Mouse (Mus musculus): ENCODE measurements around the gene Igdcc4.

DNA sequence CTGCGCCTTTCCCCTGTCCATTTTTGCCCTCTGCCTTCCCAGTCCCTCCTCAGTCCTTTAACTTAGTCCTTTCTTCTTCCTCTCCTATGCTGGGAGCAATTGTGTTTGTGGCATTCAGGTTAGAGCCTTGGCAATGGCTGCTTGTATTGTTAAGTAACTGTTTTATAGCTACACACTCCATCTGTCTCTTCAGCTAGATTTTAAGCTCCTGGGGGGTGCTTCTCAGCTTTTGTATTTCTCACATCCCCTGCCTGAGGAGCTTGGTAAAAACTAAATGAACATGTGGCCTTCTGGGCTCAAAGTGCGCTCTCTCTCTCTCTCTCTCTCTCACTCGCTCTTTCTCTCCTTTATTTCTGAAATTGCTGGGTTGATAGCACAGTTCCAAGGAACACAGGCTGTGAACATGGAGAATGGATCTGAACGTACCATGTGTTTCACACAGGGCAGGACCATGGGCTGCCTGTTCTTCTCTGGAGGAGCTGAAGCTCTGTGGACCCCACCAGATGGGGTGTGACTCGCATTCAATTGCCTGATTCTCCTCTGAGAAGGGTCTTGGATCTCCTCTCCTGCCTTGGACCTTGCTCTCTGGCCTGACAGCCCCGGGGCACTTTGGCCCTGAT is 51.5 kb downstream of the Igdcc4 start:
- no peak for TF ChIP-seq CHD2 (IDR thresholded peaks at IDR 0.05; ENCODE audit: low read depth, low read length)
- no peak for TF ChIP-seq HCFC1 (IDR thresholded peaks at IDR 0.05; ENCODE audit: borderline replicate concordance, insufficient read depth, low read length)
- TF ChIP-seq MAFK (IDR thresholded peaks at IDR 0.05; ENCODE audit: insufficient read depth, low read depth, low read length) = no peak
- TF ChIP-seq ZC3H11A (IDR thresholded peaks at IDR 0.05; ENCODE audit: borderline replicate concordance, low read depth, low read length) = no peak
